Mouse (Mus musculus): ENCODE results near the gene Mdc1.

DNA sequence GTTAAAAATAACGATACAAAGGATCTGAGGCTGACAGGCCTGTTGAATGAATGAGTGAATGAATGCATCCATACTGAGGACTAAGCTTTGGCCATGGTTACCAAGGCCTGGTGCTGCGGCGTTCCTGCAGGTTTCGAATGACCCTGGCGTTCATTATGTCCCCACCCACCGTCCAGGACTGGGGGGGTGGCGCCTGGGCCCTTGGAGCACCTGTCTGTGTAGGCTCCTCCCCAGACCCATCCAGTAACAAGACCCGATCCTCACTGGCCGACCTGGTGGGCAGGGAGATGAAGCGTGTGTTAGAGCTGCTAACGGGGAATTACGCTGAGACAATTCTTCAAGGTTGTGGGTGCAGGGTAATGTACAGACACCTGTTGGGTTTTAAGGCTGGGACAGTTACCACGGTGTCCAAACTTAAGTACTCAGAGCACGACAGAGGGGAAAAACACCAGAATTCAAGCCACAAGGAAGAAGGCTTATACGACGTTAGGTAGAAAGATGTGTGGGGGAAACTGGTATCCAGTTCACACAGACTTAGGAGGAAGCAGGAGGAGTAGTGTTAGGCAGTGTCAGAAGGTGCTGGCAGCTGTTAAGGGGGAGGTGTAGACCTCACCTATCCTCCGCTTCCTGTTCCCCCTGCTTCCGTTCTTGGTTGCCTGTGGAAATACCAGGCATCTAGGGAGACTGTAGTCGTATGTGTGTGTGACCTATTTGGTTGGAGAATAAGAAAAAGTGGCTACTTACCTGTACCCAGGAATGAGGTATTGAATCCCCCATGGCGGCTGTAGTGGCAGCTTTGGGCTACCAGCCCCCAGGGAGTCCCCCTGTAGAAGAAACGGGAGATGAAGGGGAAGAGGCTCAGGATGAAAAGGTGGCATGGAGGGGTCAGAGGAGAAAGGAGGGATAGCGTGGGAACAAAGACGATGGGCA, 56.6 kb downstream of the Mdc1 start:
- TF ChIP-seq POLR2A (IDR thresholded peaks at IDR 0.05; ENCODE audit: low read depth, low read length) (no peak), CTCF (IDR thresholded peaks at IDR 0.05; ENCODE audit: borderline replicate concordance, insufficient read depth, low read length) (no peak)

Data from embryonic fibroblast, embryonic 13.5 days (primary cell).